Mouse (Mus musculus): ENCODE results near the gene Coro2b.

Coro2b gene

GRCm38 (mm10) chr9:62537941-62538340, 1.1 kb upstream of the Coro2b start:
- no peak for DNase-seq

- DNase-seq = no peak
These were observed 657 bp downstream of the Coro2b start for GRCm38 (mm10) chr9:62536119-62536654.

GRCm38 (mm10) chr9:62535566-62535965, 1.3 kb downstream of the Coro2b start:
- no peak for DNase-seq

GRCm38 (mm10) chr9:62534691-62535090, 2.2 kb downstream of the Coro2b start:
- no peak for DNase-seq

- DNase-seq = no peak
These were observed 2.7 kb downstream of the Coro2b start for GRCm38 (mm10) chr9:62534158-62534557.

GRCm38 (mm10) chr9:62532876-62533275, 4.0 kb downstream of the Coro2b start:
- DNase-seq = no peak

GRCm38 (mm10) chr9:62531459-62532275, 5.2 kb downstream of the Coro2b start:
- DNase-seq = peak; percentile 31

- no peak for DNase-seq
These were observed 8.3 kb downstream of the Coro2b start for GRCm38 (mm10) chr9:62528527-62528926.

GRCm38 (mm10) chr9:62526858-62527257, 10.0 kb downstream of the Coro2b start:
- DNase-seq = no peak

- DNase-seq = no peak
These were observed 10.4 kb downstream of the Coro2b start for GRCm38 (mm10) chr9:62526451-62526850.

GRCm38 (mm10) chr9:62524761-62525308, 12.0 kb downstream of the Coro2b start:
- no peak for DNase-seq

- DNase-seq = peak; percentile 60
These were observed 13.9 kb downstream of the Coro2b start for GRCm38 (mm10) chr9:62522791-62523471.

- DNase-seq = peak; percentile 56
These were observed 14.6 kb downstream of the Coro2b start for GRCm38 (mm10) chr9:62522211-62522610.

GRCm38 (mm10) chr9:62521541-62521940, 15.3 kb downstream of the Coro2b start:
- DNase-seq = no peak

- no peak for DNase-seq
These were observed 15.9 kb downstream of the Coro2b start for GRCm38 (mm10) chr9:62520933-62521332.

- DNase-seq = no peak
These were observed 16.9 kb downstream of the Coro2b start for GRCm38 (mm10) chr9:62519787-62520503.

- no peak for DNase-seq
These were observed 17.5 kb downstream of the Coro2b start for GRCm38 (mm10) chr9:62519334-62519733.

- DNase-seq = no peak
These were observed 18.3 kb downstream of the Coro2b start for GRCm38 (mm10) chr9:62518572-62518971.

GRCm38 (mm10) chr9:62517112-62517957, 19.5 kb downstream of the Coro2b start:
- peak; percentile 21 for DNase-seq

GRCm38 (mm10) chr9:62515138-62515537, 21.7 kb downstream of the Coro2b start:
- DNase-seq = no peak

- DNase-seq = peak; percentile 28
These were observed 23.2 kb downstream of the Coro2b start for GRCm38 (mm10) chr9:62513492-62514133.

All from kidney, adult 11 months (tissue).